Mouse (Mus musculus) liver, adult 2 months (tissue): ENCODE data around the gene Lpar5.

Source experiments
- CTCF ChIP-seq: fragments of 200-500 bp; IDR thresholded peaks from 2 replicates; pipeline ENCODE4 v1.5.1; 2011; ENCODE audit warnings: low read depth, low read length, control low read depth
- POLR2A ChIP-seq: fragments of 200-500 bp; IDR thresholded peaks from 2 replicates; pipeline ENCODE4 v1.6.1; 2011; ENCODE audit warnings: low read length, control low read depth; ENCODE audit not compliant: insufficient read depth; ENCODE audit errors: extremely low read depth

- TF ChIP-seq CTCF = no peak
- no peak for TF ChIP-seq POLR2A
Observed at GRCm38 (mm10) chr6:125040221-125040620, 27.5 kb upstream of the Lpar5 start.
